Mouse (Mus musculus): Measurements from ENCODE around the gene Gm18596. TPM values are rescaled to one million over a fixed set of nuclear protein-coding genes. Genes with fewer than 3 reads are reported as not detected.

Gm18596 gene
- polyA plus RNA-seq, 1 experiment, result not detected

GRCm38 (mm10) chr10:77709831-77710230, 32.6 kb downstream of the Gm18596 start:
- H3K4me1 ChIP-seq (ENCODE audit: control insufficient read depth, insufficient read depth, insufficient read length, low read length), result no peaks in the 10 kb centered on the region
- no peaks in the 10 kb centered on the region for H3K27me3 ChIP-seq (ENCODE audit: control insufficient read depth, insufficient read depth, low read length)
- H3K4me3 ChIP-seq (ENCODE audit: low read depth, low read length), result no peak overlapping the region
- WGBS, result 72% methylated on average over 3 of the region's 3 CpGs
- TF ChIP-seq CTCF (IDR thresholded peaks at IDR 0.05; ENCODE audit: extremely low read depth, insufficient read length, insufficient replicate concordance, low read depth, low read length), result no peak
- no peak for TF ChIP-seq POLR2A (IDR thresholded peaks at IDR 0.05; ENCODE audit: low read depth, low read length)
- H3K36me3 ChIP-seq (ENCODE audit: control insufficient read depth, insufficient read depth, low read length), result no peaks in the 10 kb centered on the region
- no peak overlapping the region for H3K27ac ChIP-seq (ENCODE audit: insufficient read depth, low read depth, low read length)

- Histone ChIP-seq H3K4me3 (ENCODE audit: low read depth, low read length) (no peak within 1 kb of the TSS), H3K27ac (ENCODE audit: insufficient read depth, low read depth, low read length) (no peak within 1 kb of the TSS), H3K27me3 (ENCODE audit: control insufficient read depth, insufficient read depth, low read length) (no peaks in the 10 kb centered on the region), H3K4me1 (ENCODE audit: control insufficient read depth, insufficient read depth, insufficient read length, low read length) (no peaks in the 10 kb centered on the region), H3K36me3 (ENCODE audit: control insufficient read depth, insufficient read depth, low read length) (no peaks in the 10 kb centered on the region)
- TF ChIP-seq POLR2A (IDR thresholded peaks at IDR 0.05; ENCODE audit: low read depth, low read length), result no peak
- no peak for TF ChIP-seq CTCF (IDR thresholded peaks at IDR 0.05; ENCODE audit: extremely low read depth, insufficient read length, insufficient replicate concordance, low read depth, low read length)
- WGBS, result 84% methylated on average over 1 of the region's 1 CpGs
Observed at GRCm38 (mm10) chr10:77706326-77706725, 36.1 kb downstream of the Gm18596 start, which contains the start of gene Gm10272. Gene Gm10272, plus strand, starts transcription at chr10:77706626.

GRCm38 (mm10) chr10:77697133-77697532, 45.3 kb downstream of the Gm18596 start, which contains the start of gene Gm9508:
Gene Gm9508, minus strand, starts transcription at chr10:77697233.
- TF ChIP-seq POLR2A (IDR thresholded peaks at IDR 0.05; ENCODE audit: low read depth, low read length) (no peak), CTCF (IDR thresholded peaks at IDR 0.05; ENCODE audit: extremely low read depth, insufficient read length, insufficient replicate concordance, low read depth, low read length) (no peak)
- Histone ChIP-seq H3K27ac (ENCODE audit: insufficient read depth, low read depth, low read length) (no peak within 1 kb of the TSS), H3K4me1 (ENCODE audit: control insufficient read depth, insufficient read depth, insufficient read length, low read length) (no peaks in the 10 kb centered on the region; the same call in 1 of the 2 replicates), H3K4me3 (ENCODE audit: low read depth, low read length) (no peak within 1 kb of the TSS), H3K27me3 (ENCODE audit: control insufficient read depth, insufficient read depth, low read length) (no peaks in the 10 kb centered on the region), H3K36me3 (ENCODE audit: control insufficient read depth, insufficient read depth, low read length) (no peaks in the 10 kb centered on the region)
- 44% methylated on average over 4 of the region's 4 CpGs for WGBS

Other genes with a start within 250 kb of the Gm18596 start
- gene Fam207a, start 226.9 kb downstream of the Gm18596 start, polyA plus RNA-seq (2012; rRNA removed), result 20.4 and 36.4 TPM in 2 replicates
- 14.3 and 17.4 TPM in 2 replicates for gene Itgb2, start 212.4 kb downstream of the Gm18596 start, polyA plus RNA-seq (2012; rRNA removed)
- 82.9 and 176 TPM in 2 replicates for gene Pttg1ip, start 160.9 kb downstream of the Gm18596 start, polyA plus RNA-seq (2012; rRNA removed)
- gene Sumo3, start 136.5 kb downstream of the Gm18596 start, polyA plus RNA-seq (2012; rRNA removed), result 129 and 254 TPM in 2 replicates
- gene Gm49325, start 136.4 kb downstream of the Gm18596 start, polyA plus RNA-seq (2012; rRNA removed), result not detected in 2 replicates
- 16.5 and 20.9 TPM in 2 replicates for gene Ube2g2, start 120.4 kb downstream of the Gm18596 start, polyA plus RNA-seq (2012; rRNA removed)
- 0.11 and 0.33 TPM in 2 replicates for gene Tspear, start 56.1 kb downstream of the Gm18596 start, polyA plus RNA-seq (2012; rRNA removed)
- gene Gm19402, start 51.9 kb downstream of the Gm18596 start, polyA plus RNA-seq (2012; rRNA removed), result not detected in 2 replicates
- gene Gm9508, start 45.4 kb downstream of the Gm18596 start, polyA plus RNA-seq (2012; rRNA removed), result not detected in 2 replicates
- gene Gm10272, start 36.0 kb downstream of the Gm18596 start, polyA plus RNA-seq (2012; rRNA removed), result not detected in 2 replicates
- not detected in 2 replicates for gene Gm10024, start 31.2 kb downstream of the Gm18596 start, polyA plus RNA-seq (2012; rRNA removed)
- 0.85 TPM in 1 of 2 replicates, not detected in the other for gene Gm10142, start 26.8 kb downstream of the Gm18596 start, polyA plus RNA-seq (2012; rRNA removed)
- gene Krtap12-1, start 22.0 kb downstream of the Gm18596 start, polyA plus RNA-seq (2012; rRNA removed), result not detected in 2 replicates
- not detected in 2 replicates for gene Gm10100, start 16.2 kb downstream of the Gm18596 start, polyA plus RNA-seq (2012; rRNA removed)
- gene Gm9736, start 8.7 kb upstream of the Gm18596 start, polyA plus RNA-seq (2012; rRNA removed), result not detected in 2 replicates
- not detected in 2 replicates for gene Gm3233, start 17.0 kb upstream of the Gm18596 start, polyA plus RNA-seq (2012; rRNA removed)
- gene Gm3238, start 28.7 kb upstream of the Gm18596 start, polyA plus RNA-seq (2012; rRNA removed), result not detected in 2 replicates
- gene Gm7138, start 34.3 kb upstream of the Gm18596 start, polyA plus RNA-seq (2012; rRNA removed), result not detected in 2 replicates
- gene Gm3250, start 39.9 kb upstream of the Gm18596 start, polyA plus RNA-seq (2012; rRNA removed), result not detected in 2 replicates
- not detected in 2 replicates for gene Gm7137, start 45.6 kb upstream of the Gm18596 start, polyA plus RNA-seq (2012; rRNA removed)
- not detected in 2 replicates for gene Gm9639, start 52.4 kb upstream of the Gm18596 start, polyA plus RNA-seq (2012; rRNA removed)
- not detected in 2 replicates for gene Gm19668, start 56.5 kb upstream of the Gm18596 start, polyA plus RNA-seq (2012; rRNA removed)
- gene Gm9507, start 69.2 kb upstream of the Gm18596 start, polyA plus RNA-seq (2012; rRNA removed), result not detected in 2 replicates
- not detected in 2 replicates for gene Gm2696, start 72.0 kb upstream of the Gm18596 start, polyA plus RNA-seq (2012; rRNA removed)
- gene Krtap10-4, start 84.5 kb upstream of the Gm18596 start, polyA plus RNA-seq (2012; rRNA removed), result not detected in 2 replicates
- gene Krtap10-10, start 93.3 kb upstream of the Gm18596 start, polyA plus RNA-seq (2012; rRNA removed), result 0.09 TPM in 1 of 2 replicates, not detected in the other
- not detected in 2 replicates for gene Gm36176, start 104.2 kb upstream of the Gm18596 start, polyA plus RNA-seq (2012; rRNA removed)
- gene Gm10318, start 110.2 kb upstream of the Gm18596 start, polyA plus RNA-seq (2012; rRNA removed), result not detected in 2 replicates
- not detected in 2 replicates for gene Gm3285, start 119.3 kb upstream of the Gm18596 start, polyA plus RNA-seq (2012; rRNA removed)
- 4.0 and 5.3 TPM in 2 replicates for gene Lrrc3, start 159.9 kb upstream of the Gm18596 start, polyA plus RNA-seq (2012; rRNA removed)
- gene Trpm2, start 227.9 kb upstream of the Gm18596 start, polyA plus RNA-seq (2012; rRNA removed), result 1.8 and 3.4 TPM in 2 replicates
- gene 1810043G02Rik, start 235.9 kb upstream of the Gm18596 start, polyA plus RNA-seq (2012; rRNA removed), result 11.0 and 14.6 TPM in 2 replicates